Mouse (Mus musculus) embryonic facial prominence, embryonic 11.5 days (tissue): ENCODE results near the gene Pogk. TPM values are rescaled to one million over a fixed set of nuclear protein-coding genes. Genes with fewer than 3 reads are reported as not detected.

Experiments used
- ATAC-seq: fragments of 200-750 bp; cut with Nextera tagmentation; replicated peaks from 2 replicates; pipeline ENCODE4 v1.8.0; 2017; ENCODE audit warnings: low read depth; ENCODE audit not compliant: insufficient number of reproducible peaks, low FRiP score, low TSS enrichment
- DNase-seq: peaks from one replicate; pipeline ENCODE4 v3.0.0-alpha.2; 2015; ENCODE audit warnings: low spot score
- H3K27ac ChIP-seq: fragments of 300-500 bp; sonication (generic); replicated peaks from 2 replicates; pipeline ENCODE4 v1.5.1; 2014; ENCODE audit warnings: mild to moderate bottlenecking, low read depth, low read length, control low read depth
- H3K27me3 ChIP-seq: fragments of 300-500 bp; sonication (generic); 2 replicates; pipeline ENCODE4 v1.6.1; 2014; ENCODE audit warnings: mild to moderate bottlenecking, low read length, moderate library complexity, mixed read lengths; ENCODE audit not compliant: control insufficient read depth, insufficient read depth
- H3K36me3 ChIP-seq: fragments of 300-500 bp; sonication (generic); replicated peaks from 2 replicates; pipeline ENCODE4 v1.6.1; 2014; ENCODE audit warnings: low read depth, mild to moderate bottlenecking, low read length, moderate library complexity, mixed read lengths; ENCODE audit not compliant: control insufficient read depth, insufficient read depth
- H3K4me1 ChIP-seq: fragments of 300-500 bp; sonication (generic); 2 replicates; pipeline ENCODE4 v1.6.1; 2014; ENCODE audit warnings: low read length, mixed read lengths; ENCODE audit not compliant: control insufficient read depth, insufficient read depth
- H3K4me2 ChIP-seq: fragments of 300-500 bp; sonication (generic); 2 replicates; pipeline ENCODE4 v1.6.1; 2014; ENCODE audit warnings: low read depth, mild to moderate bottlenecking, control low read depth, low read length, moderate library complexity
- H3K4me3 ChIP-seq: fragments of 300-500 bp; sonication (generic); 2 replicates; pipeline ENCODE4 v1.5.1; 2014; ENCODE audit warnings: low read depth, low read length, control low read depth
- H3K9ac ChIP-seq: fragments of 300-500 bp; sonication (generic); replicated peaks from 2 replicates; pipeline ENCODE4 v1.6.1; 2014; ENCODE audit warnings: mild to moderate bottlenecking, control low read depth, low read length
- H3K9me3 ChIP-seq: fragments of 300-500 bp; sonication (generic); replicated peaks from 2 replicates; pipeline ENCODE4 v1.6.1; 2016; ENCODE audit warnings: mild to moderate bottlenecking, low read length, inconsistent platforms, mixed read lengths; ENCODE audit not compliant: control insufficient read depth
- WGBS: fragments of 180-500 bp; shearing (Covaris S2); extraction: QIAGEN DNeasy Blood & Tissue Kit; methylation state at CpG from one replicate; pipeline ENCODE4 v1.1.7; 2014; 5-methylcytosine and 5-hydroxymethylcytosine counted together
- polyA plus RNA-seq: library from polyadenylated mRNA; unstranded; fragments of >200 nt; fragmentation: Nextera tagmentation; extraction: Ambion mirVana; gene quantifications from 2 replicates; pipeline ENCODE4 v1.2.1, GENCODE M21; 2014

The Pogk gene
- polyA plus RNA-seq, 1 experiment from 2014 or later, result 28.1 TPM

GRCm38 (mm10) chr1:166349341-166349740, 60.3 kb downstream of the Pogk start:
- H3K36me3 ChIP-seq, result no peaks in the 10 kb centered on the region
- H3K9me3 ChIP-seq, result no peaks in the 10 kb centered on the region
- H3K4me2 ChIP-seq, result no peak overlapping the region
- H3K4me1 ChIP-seq, result no peaks in the 10 kb centered on the region
- peak; percentile 76 for DNase-seq
- ATAC-seq, result no peak
- 51% methylated on average over 3 of the region's 3 CpGs for WGBS
- no peak overlapping the region for H3K27ac ChIP-seq
- H3K27me3 ChIP-seq, result no peaks in the 10 kb centered on the region
- no peak overlapping the region for H3K4me3 ChIP-seq
- H3K9ac ChIP-seq, result no peak overlapping the region

DNA sequence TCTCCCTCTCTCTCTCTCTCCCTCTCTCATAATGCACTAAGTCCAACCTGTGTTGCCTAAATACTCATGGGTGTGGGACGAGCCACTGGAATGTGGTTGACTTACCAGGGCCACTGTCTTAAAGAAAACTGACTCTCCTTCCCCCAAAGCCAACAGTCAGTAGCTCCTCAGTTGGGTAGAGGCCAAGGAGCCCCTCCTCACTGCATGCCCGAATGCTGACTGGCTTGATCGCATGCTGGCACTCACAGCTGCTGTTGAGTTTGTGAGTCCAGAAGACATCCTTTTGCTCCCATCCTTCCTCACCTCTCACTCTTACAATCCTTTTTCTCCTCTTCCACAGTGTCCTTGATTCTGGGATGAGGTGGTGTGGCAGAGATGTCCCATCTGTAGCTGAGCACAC, 62.8 kb downstream of the Pogk start:
- no peak overlapping the region for H3K27ac ChIP-seq
- 82% methylated on average over 3 of the region's 3 CpGs for WGBS
- no peaks in the 10 kb centered on the region for H3K27me3 ChIP-seq
- no peaks in the 10 kb centered on the region for H3K9me3 ChIP-seq
- ATAC-seq (no peak), DNase-seq (no peak)
- no peaks in the 10 kb centered on the region for H3K4me1 ChIP-seq
- H3K4me3 ChIP-seq, result no peak overlapping the region
- no peak overlapping the region for H3K4me2 ChIP-seq
- H3K9ac ChIP-seq, result no peak overlapping the region
- no peaks in the 10 kb centered on the region for H3K36me3 ChIP-seq

- H3K27me3 ChIP-seq, result no peaks in the 10 kb centered on the region
- H3K36me3 ChIP-seq, result no peaks in the 10 kb centered on the region
- H3K4me3 ChIP-seq, result no peak overlapping the region
- ATAC-seq (no peak), DNase-seq (no peak)
- H3K4me1 ChIP-seq, result no peaks in the 10 kb centered on the region
- no peak overlapping the region for H3K4me2 ChIP-seq
- WGBS, result 92% methylated on average over 6 of the region's 6 CpGs
- no peak overlapping the region for H3K9ac ChIP-seq
- H3K9me3 ChIP-seq, result no peaks in the 10 kb centered on the region
- no peak overlapping the region for H3K27ac ChIP-seq
These were observed 64.1 kb downstream of the Pogk start for GRCm38 (mm10) chr1:166345602-166346001.

DNA sequence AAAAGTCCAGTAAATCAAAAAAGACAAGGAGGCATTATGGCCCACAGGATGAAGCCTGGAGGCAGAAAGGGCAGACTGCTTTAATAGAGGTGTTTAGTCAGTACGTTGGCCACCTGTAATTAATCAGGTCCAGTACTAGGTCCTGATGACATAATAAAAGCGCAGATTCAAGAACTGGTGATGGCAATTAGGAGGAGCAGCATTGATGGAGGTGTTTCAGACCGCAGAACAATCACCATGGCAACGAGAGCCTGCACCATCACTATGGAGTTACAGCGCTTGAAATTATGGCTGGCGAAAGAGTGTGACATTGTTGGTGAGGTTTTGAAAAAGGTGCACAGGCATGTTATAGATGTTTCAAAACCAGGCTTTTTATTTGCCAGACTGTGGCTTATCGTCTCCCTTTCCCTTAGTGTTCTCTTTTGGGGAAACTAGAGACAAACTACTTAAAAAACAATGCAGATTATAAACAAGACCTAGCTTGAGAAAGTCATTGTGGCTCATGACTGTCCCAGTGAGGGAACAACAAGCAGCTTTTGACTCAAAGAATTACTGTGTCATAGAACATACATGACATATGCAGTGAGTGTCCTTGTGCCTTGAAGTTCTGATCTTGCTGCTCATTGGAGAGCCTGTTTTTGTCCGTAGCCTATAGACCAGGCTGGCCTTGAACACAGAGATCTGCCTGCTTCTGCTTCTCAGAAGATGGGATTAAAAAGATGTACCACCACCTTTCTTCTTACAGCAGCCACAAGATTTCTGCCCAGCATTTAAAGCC, 65.2 kb downstream of the Pogk start:
- no peak overlapping the region for H3K9ac ChIP-seq
- no peak for ATAC-seq
- 70% methylated on average over 8 of the region's 8 CpGs for whole genome bisulfite sequencing

GRCm38 (mm10) chr1:166343586-166343985, 66.1 kb downstream of the Pogk start:
- no peak overlapping the region for H3K9ac ChIP-seq
- 55% methylated on average over 5 of the region's 5 CpGs for WGBS
- no peak overlapping the region for H3K4me3 ChIP-seq
- H3K9me3 ChIP-seq, result no peaks in the 10 kb centered on the region
- H3K27me3 ChIP-seq, result no peaks in the 10 kb centered on the region
- no peak for DNase-seq
- ATAC-seq, result no peak
- no peaks in the 10 kb centered on the region for H3K36me3 ChIP-seq
- H3K4me2 ChIP-seq, result no peak overlapping the region
- H3K4me1 ChIP-seq, result no peaks in the 10 kb centered on the region
- no peak overlapping the region for H3K27ac ChIP-seq

More for the DNA sequence above, 65.2 kb downstream of the Pogk start:
- DNase-seq, result peak; percentile 16
- Histone ChIP-seq H3K9me3 (no peaks in the 10 kb centered on the region), H3K27me3 (no peaks in the 10 kb centered on the region), H3K4me2 (no peak overlapping the region), H3K4me1 (no peaks in the 10 kb centered on the region), H3K27ac (no peak overlapping the region), H3K36me3 (no peaks in the 10 kb centered on the region), H3K4me3 (no peak overlapping the region)

DNA sequence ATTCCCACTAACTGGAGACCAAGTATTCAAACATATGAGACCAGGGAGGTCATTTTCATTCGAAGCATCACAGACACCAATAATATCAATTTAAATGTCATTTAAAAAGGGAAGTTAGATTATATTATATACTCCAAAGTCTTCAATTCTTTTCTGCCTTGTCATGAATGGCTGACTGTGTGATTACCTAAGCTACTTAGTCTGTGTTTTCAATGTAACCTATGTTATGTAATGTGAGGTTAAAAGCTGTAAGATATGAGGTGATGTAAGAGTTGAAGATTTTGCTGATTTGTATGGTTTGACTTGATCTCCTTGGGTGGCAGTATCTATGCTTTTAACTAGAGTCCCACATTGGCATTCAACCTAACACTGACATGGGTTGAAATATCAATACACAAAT, 67.1 kb downstream of the Pogk start:
- Histone ChIP-seq H3K4me1 (no peaks in the 10 kb centered on the region), H3K27me3 (no peaks in the 10 kb centered on the region), H3K27ac (no peak overlapping the region), H3K9me3 (no peaks in the 10 kb centered on the region), H3K4me3 (no peak overlapping the region), H3K36me3 (no peaks in the 10 kb centered on the region), H3K9ac (no peak overlapping the region), H3K4me2 (no peak overlapping the region)
- no peak for DNase-seq
- WGBS, result 89% methylated on average over 1 of the region's 1 CpGs
- no peak for ATAC-seq

DNA sequence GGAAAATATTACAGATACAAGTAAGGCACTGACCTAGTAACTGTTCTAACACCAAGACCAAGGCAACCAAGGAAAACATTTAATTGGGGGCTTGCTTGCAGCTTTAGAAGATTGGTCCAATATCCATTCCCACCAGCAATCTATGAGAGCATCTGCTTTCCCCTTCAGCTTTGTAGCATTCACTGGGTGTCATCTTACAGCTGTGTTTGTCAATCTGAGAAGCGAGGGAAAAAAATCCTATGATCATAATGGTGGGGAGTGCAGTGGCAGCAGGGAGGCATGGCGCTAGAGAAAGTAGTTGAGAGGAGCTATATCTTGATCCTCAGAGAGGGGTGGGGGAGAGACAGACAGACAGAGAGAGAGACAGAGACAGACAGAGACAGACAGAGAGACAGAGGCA, 67.6 kb downstream of the Pogk start:
- no peak for ATAC-seq
- no peak overlapping the region for H3K27ac ChIP-seq

DNA sequence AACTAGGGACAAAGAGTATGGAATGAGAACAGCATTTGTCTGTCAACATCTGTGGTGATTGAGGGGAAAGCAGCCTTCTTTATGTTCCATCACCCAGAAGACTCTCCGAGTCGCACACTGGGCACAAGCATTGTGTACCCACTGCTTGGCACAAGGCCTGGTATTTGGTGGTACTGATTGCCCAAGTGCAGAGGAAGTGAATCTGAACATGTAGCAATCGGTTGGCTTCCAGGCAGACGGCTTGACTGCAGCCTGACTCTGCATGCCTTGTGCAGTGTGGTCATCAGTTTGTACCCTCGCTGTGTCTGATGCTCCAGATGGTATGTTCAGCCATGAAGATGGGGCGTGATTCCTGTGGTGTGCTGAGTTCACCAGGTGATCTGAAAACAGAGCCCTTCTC, 70.6 kb downstream of the Pogk start:
- 89% methylated on average over 6 of the region's 6 CpGs for WGBS
- no peak overlapping the region for H3K9ac ChIP-seq
- no peak for ATAC-seq

More for the DNA sequence above, 67.6 kb downstream of the Pogk start:
- no peaks in the 10 kb centered on the region for H3K27me3 ChIP-seq
- H3K4me1 ChIP-seq, result no peaks in the 10 kb centered on the region
- H3K9ac ChIP-seq, result no peak overlapping the region
- H3K9me3 ChIP-seq, result no peaks in the 10 kb centered on the region
- WGBS, result 41% methylated on average over 2 of the region's 2 CpGs
- H3K4me3 ChIP-seq, result no peak overlapping the region
- no peak for DNase-seq
- no peaks in the 10 kb centered on the region for H3K36me3 ChIP-seq
- no peak overlapping the region for H3K4me2 ChIP-seq

More for the DNA sequence above, 70.6 kb downstream of the Pogk start:
- no peaks in the 10 kb centered on the region for H3K9me3 ChIP-seq
- no peak overlapping the region for H3K27ac ChIP-seq
- no peak for DNase-seq
- no peaks in the 10 kb centered on the region for H3K36me3 ChIP-seq
- H3K4me2 ChIP-seq, result no peak overlapping the region
- no peaks in the 10 kb centered on the region for H3K27me3 ChIP-seq
- no peaks in the 10 kb centered on the region for H3K4me1 ChIP-seq
- no peak overlapping the region for H3K4me3 ChIP-seq
